Mouse (Mus musculus): ENCODE measurements around the gene Sympk. TPM values are rescaled to one million over a fixed set of nuclear protein-coding genes. Genes with fewer than 3 reads are reported as not detected.

Sympk gene
- total RNA-seq (2021), result 10 to 100 TPM; 85.2 to 93.9 TPM
- long read RNA-seq, experiment 1, full-length matches to known transcripts, result 1 of 6 reads
- long read RNA-seq, experiment 1, partial matches to known transcripts, result 2 of 6 reads
- long read RNA-seq, experiment 1, other reads (novel, unspliced or antisense), result 3 of 6 reads
- long read RNA-seq, experiment 2, partial matches to known transcripts, result 0 of 1 reads
- long read RNA-seq, experiment 2, other reads (novel, unspliced or antisense), result 1 of 1 reads

DNA sequence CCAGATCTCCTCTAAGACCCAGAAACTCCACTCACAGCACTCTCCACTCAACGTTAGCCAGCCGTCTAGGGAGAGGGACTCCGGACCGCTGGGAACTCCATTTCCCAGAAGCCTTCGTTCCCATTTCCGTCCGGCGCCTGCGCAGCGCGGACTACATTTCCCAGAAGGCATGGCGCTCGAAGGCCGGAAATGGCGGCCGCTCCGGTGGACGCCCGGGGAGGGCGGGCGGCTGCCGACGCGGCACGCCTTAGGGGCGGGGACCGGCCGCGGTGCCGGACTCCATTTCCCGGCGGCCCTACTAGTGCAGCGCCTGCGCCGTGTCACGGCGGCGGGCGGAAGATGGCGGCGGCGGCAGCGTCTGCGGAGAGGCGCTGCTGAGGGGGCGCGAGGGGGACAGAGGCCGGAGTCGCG is at the start of gene Sympk:
Gene Sympk, plus strand, starts transcription at position 282 of the 411 bp plus-strand sequence.
- DNase-seq, result peak; percentile 94 to 97

DNA sequence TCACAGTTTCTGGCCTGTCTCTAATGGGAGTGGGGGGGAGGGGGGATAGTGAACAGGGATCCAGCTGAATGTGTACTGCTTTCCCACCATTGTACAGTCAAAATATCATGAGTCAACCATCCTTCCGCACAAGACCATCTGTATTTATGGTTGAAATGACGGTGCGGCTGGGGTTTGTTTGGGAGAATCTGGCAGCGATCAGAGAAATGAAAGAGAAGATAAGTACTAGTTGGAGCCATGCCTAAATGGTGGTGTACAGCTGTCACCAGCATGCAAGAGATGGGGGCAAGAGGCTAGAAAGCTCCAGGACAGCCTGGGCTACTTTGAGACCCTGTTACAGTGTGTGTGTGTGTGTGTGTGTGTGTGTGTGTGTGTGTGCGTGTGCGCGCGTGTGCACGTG is 45.8 kb upstream of the Sympk start:
- DNase-seq, result no peak

DNA sequence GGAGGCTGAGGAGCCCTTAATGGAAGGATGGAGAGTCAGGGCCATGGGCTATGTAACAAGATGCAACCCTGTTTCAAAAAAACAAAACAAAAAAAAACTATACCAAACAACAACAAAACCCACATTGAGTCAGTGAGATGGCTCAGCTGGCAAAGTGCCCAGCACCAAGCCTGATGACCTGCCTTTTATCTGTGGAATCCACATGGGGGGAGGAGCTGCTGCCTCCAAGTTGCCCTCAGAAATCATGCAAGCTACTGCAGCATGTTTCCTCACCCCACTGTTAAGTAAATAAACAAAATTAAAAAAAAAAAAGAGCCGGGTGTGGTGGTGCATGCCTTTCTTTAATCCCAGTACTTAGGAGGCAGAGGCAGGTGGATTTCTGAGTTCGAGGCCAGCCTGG is 37.7 kb upstream of the Sympk start:
- no peak for DNase-seq

DNA sequence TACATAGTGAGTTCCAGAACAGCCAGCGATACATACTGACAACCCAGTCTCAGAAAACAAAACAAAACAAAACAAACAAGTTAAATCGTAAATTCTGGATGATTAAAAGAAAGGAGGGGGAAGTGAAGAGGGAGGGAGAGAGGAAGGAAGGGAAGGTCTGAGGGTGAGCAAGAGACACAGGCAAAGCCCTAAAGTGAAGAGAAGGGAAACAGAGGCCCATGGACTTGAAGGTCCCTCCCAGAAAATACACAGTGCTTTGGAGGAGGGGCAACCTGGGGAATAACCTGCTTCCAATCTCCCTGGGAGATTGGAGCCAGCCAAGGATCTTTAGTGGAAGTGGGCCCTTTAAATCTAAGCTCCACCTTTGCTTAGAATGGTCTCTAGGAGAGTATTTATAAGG is 37.1 kb upstream of the Sympk start, which contains the start of gene Nanos2:
Gene Nanos2, plus strand, starts transcription at position 301 of the 400 bp plus-strand sequence.
- DNase-seq, result no peak

DNA sequence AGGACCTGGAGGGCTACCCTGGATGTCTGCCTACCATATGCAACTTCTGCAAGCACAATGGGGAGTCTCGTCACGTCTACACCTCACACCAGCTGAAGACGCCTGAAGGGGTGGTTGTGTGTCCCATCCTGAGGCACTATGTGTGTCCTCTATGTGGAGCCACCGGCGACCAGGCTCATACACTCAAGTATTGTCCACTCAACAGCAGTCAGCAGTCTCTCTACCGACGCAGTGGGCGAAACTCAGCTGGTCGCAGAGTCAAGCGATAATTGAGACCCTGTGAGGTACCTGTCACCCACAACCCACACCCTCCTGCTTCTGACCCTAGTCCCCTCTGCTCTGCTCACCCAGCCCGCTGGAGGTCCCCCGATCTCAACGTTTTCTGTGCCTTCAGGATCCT is 36.4 kb upstream of the Sympk start:
- no peak for DNase-seq

DNA sequence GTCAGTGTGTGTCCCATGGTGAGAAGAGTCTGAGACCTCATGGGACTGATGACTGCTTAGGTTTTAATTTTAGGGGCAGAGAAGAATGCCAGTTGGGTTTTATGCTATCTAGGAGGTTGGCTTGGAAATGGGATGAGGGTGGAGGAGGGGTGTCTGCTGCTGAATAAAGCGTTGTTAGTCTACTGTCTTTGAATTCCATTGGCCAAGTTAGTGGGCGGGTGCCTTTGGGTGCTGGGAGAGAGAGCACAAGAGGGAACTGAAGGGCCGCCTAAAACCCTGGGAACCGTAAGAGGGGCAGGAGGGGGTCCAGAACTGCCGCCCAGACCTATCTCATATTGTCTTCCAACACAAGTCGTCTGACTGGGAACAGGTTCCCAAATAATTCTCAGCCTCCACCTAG is 35.4 kb upstream of the Sympk start:
- DNase-seq, result no peak

DNA sequence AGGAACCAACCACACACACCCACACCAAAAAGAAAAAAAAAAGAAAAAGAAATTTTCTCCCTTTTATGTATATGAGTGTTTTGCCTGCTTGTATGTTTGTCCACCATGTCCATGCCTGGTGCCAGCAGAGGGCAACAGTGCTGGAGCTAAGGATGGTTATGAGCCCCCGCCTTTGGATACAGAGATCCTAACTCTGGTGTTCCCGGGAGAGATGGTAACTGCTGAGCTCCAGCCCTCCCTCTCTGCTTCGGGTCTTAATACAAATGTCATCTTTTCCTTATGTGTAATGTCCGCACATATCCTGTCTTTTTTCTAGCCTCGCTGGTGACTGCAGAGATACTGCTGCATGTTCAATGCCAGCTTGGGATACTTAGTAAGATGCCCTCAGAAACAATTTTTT is 34.2 kb upstream of the Sympk start:
- DNase-seq, result no peak

DNA sequence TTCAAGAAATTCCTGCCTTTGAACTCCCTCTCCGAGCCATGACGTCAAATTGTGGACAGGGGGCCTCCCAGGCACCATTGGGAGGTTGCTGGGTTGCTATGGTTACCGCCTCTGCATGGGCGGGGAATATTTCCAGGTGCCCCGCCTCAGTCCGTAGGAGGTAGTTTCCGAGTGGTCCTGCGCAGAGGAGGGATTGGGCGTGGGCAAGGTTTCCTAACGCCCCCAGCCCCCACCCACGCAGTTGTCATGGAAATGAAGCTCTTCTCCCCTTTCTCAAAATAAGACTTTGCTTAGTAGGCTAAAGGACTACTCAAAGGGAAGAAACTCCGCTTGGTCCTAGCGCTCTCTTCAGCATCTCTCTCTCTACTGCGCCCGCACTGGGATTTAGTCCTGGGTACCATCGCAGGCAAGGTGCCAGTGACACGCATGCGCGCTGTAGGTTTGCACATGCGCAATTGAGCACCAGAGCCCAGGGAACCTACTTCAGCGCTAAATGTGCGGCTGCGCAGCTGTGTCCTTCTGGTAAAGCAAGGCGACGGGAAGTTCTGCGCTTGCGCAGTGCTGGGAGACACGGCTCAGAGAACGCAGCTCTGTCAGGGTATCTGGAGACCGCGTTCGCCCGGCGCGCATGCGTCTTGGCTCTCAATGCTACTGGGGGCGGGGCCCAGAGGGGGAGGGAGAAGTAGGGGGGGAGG is 33.4 kb upstream of the Sympk start, which contains the start of gene Mypop:
Gene Mypop, plus strand, starts transcription at position 645 of the 695 bp plus-strand sequence.
- peak; percentile 99 to 100 for DNase-seq

DNA sequence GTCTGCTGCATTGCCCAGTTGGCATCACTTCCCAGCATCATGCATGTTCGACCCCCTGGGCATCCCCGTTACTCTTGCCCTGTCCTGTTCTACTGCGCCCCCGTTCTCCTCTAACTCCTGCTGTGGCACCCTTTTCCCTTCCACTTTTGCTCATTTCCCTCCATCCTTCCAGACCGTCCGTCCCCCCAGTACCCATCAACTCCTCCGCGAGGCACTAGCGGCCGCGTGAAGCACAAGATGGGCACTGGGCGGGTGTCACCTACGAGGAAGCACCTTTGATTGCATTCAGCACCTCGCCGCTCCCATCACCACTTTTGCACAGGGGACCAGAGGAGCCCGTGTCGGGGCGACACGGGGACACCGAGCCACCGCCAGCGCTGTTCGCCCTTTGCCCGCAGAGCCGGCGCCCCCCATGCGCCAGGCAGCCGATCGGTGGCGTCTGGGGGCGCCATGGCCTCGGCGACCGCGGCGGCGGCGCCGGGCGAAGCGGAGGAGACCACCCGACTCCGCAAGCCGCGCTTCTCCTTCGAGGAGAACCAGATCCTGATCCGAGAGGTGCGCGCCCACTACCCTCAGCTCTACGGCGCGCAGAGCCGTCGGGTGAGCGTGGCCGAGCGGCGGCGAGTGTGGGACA is 32.4 kb upstream of the Sympk start:
- DNase-seq, result peak; percentile 23 to 59

DNA sequence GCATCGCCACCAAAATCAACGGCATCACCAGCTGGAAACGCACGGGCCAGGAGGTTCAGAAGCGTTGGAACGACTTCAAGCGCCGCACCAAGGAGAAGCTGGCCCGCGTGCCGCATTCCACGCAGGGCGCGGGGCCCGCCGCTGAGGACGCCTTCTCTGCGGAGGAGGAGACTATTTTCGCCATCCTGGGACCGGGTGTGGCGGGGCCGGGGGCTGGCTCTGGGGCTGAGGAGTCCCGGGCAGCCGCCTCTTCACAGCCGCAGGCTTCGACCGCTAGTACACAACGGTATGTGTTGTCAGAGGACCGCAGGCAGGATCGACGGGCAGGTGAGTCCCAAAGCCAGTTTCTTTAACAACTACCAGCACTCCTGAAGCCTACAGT is 31.9 kb upstream of the Sympk start:
- DNase-seq, result peak; percentile 26 to 55

DNA sequence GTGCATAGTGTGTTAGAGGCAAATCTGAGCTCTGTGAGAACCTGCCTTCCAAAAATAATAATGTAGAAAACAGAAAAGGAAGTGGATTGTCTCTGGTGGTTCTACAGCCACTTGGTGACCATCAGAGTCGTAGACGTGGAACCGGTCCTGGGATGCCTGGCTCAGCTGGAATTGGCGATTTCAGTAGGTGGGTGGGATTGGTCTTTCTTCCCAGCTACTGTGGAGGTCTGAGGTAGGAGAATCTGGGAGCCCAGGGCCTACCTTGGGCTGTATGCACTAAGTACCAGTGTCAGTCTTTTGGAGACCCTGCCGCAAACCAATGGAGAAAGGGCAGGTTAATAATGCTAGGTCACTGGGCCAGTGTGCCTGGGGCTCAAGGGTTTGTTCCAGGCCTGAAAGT is 31.1 kb upstream of the Sympk start:
- no peak for DNase-seq

DNA sequence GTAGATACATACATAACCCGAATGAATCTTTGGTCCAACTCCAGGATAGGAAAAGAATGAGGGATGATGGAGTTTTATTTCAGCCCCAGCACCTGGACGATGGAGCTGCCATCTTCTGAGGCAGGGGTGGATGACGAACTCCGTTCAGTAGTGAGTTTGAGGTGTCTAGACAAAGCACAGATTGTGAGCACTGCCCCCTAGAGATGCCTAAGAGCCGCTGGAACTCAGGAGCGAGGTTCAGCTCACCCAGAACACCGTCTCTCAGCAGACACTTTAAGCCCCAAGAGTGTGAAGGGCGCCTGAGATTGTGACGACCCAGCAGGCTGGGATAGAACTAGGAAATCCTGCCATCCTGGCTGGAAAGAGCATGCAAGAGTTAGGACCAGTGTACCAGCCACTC is 25.3 kb upstream of the Sympk start:
- DNase-seq, result no peak

DNA sequence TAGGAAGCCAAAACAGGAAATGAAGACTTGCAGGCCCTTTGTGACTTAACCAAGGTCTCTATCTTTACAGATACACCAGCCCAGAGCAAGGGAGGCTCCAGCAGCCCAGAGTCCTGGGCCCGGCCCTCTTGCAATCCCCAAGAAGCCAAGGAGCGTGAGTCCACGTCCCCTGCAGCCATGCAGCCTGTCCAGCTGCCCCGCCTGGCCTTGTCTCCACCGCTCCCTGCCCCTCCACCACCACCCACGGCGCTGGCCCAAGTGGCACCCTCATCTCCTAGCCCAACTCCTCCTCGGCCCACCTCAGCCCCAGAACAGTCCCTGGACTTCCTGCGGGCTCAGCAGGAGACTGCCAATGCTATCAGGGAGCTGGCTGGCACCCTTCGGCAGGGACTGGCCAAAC is 23.8 kb upstream of the Sympk start:
- no peak for DNase-seq

DNA sequence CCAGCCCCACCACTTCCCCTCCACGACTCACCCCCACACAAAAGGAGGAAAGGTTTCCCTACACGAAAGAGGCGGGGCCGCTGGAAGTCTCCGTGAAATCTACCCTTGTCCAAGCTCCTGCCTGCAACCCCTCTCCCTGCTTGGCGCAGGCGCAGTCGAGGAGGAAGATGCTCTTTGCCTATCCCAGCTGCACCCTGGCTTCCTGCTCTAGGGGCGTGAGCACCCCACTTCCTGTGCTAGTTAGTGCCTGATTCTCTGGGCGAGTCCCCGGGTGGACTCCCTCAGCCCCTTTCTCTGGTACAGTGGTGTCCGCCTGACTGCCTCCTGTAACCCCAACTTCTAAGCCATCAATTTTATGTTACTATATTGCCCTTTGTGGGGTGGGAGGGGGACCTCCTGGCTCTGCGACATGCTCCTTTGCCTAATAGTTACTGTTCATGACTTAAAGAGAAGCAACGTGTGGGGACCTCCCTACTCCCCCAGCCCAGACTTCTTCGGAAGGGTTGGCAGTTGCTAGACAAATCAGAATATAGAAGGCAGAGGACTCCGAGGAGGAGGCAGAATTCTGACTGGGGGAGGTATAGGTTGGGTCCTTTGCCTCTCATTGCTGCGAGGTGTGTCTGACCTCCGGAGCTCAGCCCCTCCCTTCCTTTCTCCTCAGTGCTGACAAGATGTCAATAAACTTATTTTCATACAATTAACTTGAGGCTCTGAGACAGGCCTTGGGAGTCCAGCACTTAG is 22.9 kb upstream of the Sympk start:
- DNase-seq, result peak; percentile 81 to 91

DNA sequence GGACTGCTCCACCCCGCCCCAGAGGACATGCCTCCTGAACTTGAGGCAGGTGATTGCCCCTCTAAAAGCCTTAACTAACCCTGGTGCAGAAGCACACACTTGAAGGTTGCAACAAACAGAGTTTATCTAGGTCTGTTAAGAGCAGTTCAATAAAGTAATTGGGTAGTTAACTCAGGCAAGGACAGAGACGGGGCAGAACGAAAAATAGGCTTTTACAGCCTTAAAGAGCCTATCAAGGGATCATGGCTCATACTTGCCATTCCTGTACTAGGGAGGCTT is 22.4 kb upstream of the Sympk start:
- no peak for DNase-seq

DNA sequence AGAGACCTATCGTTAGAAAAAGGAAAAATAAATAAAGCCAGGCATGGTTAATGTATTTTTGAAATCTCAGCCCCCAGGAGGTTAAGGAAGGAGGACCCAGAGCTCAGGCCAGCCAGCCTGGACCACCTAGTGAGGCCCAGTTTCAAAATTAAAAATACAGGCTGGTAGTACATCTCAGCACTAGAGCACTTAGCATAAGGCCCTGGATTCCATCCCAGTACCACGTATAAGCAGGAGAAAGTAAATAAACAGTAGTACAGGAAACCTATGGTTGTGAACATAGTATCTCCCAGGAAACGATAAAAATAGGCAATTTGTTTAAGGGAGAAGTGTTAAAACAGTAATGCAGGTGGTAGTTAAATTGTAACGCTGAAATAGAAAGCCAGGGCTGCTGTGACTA is 22.1 kb upstream of the Sympk start:
- DNase-seq, result no peak

DNA sequence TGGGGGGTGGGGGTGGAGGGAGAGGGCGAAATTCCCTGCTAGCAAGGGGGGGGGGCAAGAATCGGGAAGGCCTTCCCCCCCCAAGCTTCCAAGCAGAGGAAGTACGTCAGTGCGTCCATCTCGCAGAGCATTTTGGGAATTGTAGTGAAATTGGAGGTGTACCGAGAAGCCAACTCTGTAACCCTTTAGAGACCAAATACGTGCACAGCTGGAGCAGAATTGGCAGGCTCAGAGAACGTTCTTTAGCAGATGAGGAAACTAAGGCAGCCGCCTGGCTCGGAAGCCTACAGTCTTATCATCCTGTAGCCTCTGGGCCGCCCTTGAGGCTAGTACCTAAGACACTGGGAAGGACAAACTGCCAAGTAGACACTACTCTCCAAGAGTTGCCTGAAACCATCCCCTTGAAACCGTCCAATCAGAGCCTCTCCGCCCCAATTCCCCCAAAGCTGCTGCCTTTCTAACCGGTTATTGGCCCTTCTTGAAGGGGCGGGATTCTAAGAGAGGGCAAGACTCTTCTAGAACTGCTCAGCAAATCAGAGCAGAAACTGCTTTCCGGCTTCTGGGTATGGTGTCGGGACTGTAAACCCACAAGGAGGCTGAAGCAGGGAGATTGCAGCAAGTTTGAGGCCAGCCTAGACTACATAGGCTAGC is 21.2 kb upstream of the Sympk start:
- peak; percentile 90 to 92 for DNase-seq

DNA sequence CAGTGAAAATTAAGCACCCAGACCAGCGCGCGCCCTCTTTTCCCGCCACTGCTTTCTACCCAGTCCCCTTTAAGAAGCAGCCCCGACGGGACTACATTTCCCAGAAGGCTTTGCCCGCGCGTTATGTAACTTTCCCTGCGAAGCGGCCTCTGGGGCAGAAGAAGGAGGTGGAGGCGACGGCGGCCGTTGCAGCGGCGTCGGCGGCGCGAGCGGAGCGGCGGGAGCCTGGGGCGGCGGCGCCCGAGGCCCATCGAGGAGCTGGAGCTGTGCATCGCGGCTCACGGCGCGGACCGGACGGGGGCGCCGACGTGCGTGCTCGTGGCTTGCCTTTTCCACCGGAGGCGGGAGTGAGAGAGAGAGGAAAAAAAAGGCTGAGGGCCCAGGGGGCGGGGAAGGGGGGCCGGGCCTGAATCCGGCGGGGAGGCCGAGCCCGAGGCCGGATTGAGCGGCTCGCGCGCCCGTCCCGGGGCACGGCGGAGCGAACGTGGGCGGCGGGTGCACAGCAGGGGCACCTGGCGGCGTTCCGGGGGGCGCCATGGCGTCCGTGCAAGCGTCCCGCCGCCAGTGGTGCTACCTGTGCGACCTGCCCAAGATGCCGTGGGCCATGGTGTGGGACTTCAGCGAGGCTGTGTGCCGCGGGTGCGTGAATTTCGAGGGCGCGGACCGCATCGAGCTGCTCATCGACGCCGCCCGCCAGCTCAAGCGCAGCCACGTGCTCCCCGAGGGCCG is 20.1 kb upstream of the Sympk start, which contains the start of gene Irf2bp1:
Gene Irf2bp1, plus strand, starts transcription at position 143 of the 729 bp plus-strand sequence.
- DNase-seq, result peak; percentile 96 to 98

DNA sequence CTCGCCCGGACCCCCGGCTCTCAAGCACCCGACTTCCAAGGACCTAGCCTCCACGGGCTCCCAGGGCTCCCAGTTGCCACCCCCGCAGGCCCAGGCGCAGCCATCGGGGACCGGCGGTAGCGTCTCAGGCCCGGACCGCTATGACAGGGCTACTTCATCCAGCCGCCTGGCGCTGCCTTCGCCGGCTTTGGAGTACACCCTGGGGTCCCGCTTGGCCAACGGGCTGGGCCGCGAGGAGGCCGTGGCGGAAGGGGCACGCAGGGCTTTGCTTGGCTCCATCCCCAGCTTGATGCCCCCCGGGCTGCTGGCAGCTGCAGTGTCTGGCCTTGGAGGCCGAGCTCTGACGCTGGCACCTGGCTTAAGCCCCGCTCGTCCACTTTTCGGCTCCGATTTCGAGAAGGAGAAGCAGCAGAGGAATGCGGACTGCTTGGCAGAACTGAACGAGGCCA is 19.5 kb upstream of the Sympk start:
- no peak for DNase-seq

DNA sequence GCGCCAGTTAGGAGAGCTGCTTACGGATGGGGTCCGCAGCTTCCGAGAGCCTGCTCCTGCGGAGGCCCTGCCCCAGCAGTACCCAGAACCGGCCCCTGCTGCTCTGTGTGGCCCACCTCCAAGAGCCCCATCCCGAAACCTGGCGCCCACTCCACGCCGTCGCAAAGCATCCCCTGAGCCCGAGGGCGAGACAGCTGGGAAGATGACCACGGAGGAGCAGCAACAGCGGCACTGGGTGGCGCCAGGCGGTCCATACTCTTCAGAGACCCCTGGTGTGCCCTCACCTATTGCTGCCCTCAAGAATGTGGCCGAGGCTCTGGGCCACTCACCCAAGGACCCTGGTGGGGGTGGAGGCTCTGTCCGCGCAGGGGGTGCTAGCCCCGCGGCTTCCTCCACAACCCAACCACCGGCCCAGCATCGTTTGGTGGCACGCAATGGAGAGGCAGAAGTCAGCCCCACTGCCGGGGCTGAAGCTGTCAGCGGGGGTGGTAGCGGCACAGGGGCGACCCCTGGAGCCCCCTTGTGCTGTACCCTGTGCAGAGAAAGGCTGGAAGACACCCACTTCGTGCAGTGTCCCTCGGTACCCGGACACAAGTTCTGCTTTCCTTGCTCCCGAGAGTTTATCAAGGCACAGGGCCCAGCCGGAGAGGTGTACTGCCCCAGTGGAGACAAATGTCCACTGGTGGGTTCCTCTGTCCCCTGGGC is 18.6 kb upstream of the Sympk start:
- DNase-seq, result no peak

DNA sequence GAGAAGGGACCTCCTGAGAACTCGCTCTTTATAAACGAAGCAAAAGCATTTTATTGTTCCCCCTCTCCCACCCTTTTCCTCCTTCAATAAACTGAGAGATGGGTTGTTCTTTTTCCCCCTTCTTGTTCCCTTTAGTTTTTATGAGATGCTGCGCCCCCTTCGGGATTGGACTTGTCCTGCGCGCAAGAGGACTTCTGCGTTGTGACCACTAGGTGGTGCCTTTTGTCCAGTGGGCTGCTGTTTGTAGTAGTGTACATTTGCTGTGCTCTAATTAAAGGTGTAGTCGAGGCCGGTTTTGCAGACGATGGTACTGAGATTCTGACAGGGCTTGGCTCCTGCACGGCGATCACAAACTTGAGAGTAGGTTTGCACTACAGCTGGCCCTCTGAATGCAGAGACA is 17.7 kb upstream of the Sympk start:
- peak; percentile 82 to 91 for DNase-seq

All from heart, adult 18-20 months (tissue).